In genomic region chr2:68383964-68384363, GRCm38 (mm10) we compare ENCODE assay signal across 16 mouse cellular contexts.
"Had no signal": no experiment of that assay in that cellular context is flagged by ENCODE, and none has a peak within 500 bp of the region (broad histone marks: within the 10 kb centered on the region; RNA-seq: fewer than 3 reads in every experiment).

No protein-coding gene starts in this region.

- H3K9ac ChIP-seq: intestine, embryonic 15.5 days; limb, embryonic 12.5 days; liver, embryonic 13.5 days; liver, postnatal 0 days; lung, embryonic 15.5 days; neural tube, embryonic 15.5 days had no signal

- H3K9me3 ChIP-seq: intestine, embryonic 15.5 days; limb, embryonic 12.5 days; liver, embryonic 13.5 days; lung, embryonic 15.5 days; neural tube, embryonic 15.5 days had no signal

- H3K27me3 ChIP-seq: intestine, embryonic 15.5 days; limb, embryonic 12.5 days; liver, embryonic 13.5 days; lung, embryonic 15.5 days; neural tube, embryonic 15.5 days had no signal

- ATAC-seq: intestine, embryonic 15.5 days; liver, postnatal 0 days had no signal

- DNase-seq: kidney, adult 2 months; kidney, postnatal 36 days; layer of hippocampus, adult 9-11 months; layer of hippocampus, postnatal 36 days; liver; liver, embryonic 13.5 days; liver, postnatal 0 days; lung, postnatal 14 days; right cerebral cortex, adult 18-20 months; right cerebral cortex, postnatal 25 days; thymus, postnatal 4 days had no signal

- H3K36me3 ChIP-seq: intestine, embryonic 15.5 days; limb, embryonic 12.5 days; liver, embryonic 13.5 days; lung, embryonic 15.5 days; neural tube, embryonic 15.5 days had no signal

- H3K27ac ChIP-seq: intestine, embryonic 15.5 days; kidney, postnatal 0 days; limb, embryonic 12.5 days; liver, embryonic 13.5 days; lung, embryonic 15.5 days; neural tube, embryonic 15.5 days had no signal

- H3K4me3 ChIP-seq: intestine, embryonic 15.5 days; limb, embryonic 12.5 days; liver, embryonic 13.5 days; lung, embryonic 15.5 days; neural tube, embryonic 15.5 days had no signal

- H3K4me2 ChIP-seq: intestine, embryonic 15.5 days; limb, embryonic 12.5 days; liver, embryonic 13.5 days; lung, embryonic 15.5 days; neural tube, embryonic 15.5 days had no signal
